Mouse (Mus musculus) stomach, postnatal 0 days (tissue): Measurements from ENCODE around the gene Ccdc86. TPM values are rescaled to one million over a fixed set of nuclear protein-coding genes. Genes with fewer than 3 reads are reported as not detected.

Source experiments
- ATAC-seq: fragments of 200-750 bp; cut with Nextera tagmentation; 2 replicates; pipeline ENCODE4 v1.8.0; 2017; ENCODE audit not compliant: low FRiP score, low TSS enrichment
- DNase-seq: peaks from one replicate; pipeline ENCODE4 v3.0.0-alpha.2; 2016; ENCODE audit warnings: low spot score
- H3K27ac ChIP-seq: fragments of 300-500 bp; sonication (generic); replicated peaks from 2 replicates; pipeline ENCODE4 v1.5.1; 2014; ENCODE audit warnings: mild to moderate bottlenecking, control low read depth
- H3K27me3 ChIP-seq: fragments of 300-500 bp; sonication (generic); 2 replicates; pipeline ENCODE4 v1.6.1; 2014; ENCODE audit warnings: low read length; ENCODE audit not compliant: control insufficient read depth, insufficient read depth
- H3K36me3 ChIP-seq: fragments of 300-500 bp; sonication (generic); 2 replicates; pipeline ENCODE4 v1.6.1; 2014; ENCODE audit warnings: low read length, mixed read lengths; ENCODE audit not compliant: control insufficient read depth, insufficient read depth
- H3K4me1 ChIP-seq: fragments of 300-500 bp; sonication (generic); replicated peaks from 2 replicates; pipeline ENCODE4 v1.6.1; 2014; ENCODE audit warnings: antibody characterized with exemption; ENCODE audit not compliant: control insufficient read depth, insufficient read depth
- H3K4me2 ChIP-seq: fragments of 300-500 bp; sonication (generic); replicated peaks from 2 replicates; pipeline ENCODE4 v1.6.1; 2014; ENCODE audit warnings: low read depth, mild to moderate bottlenecking, control low read depth, moderate library complexity
- H3K4me3 ChIP-seq: fragments of 300-500 bp; sonication (generic); 2 replicates; pipeline ENCODE4 v1.5.1; 2014; ENCODE audit warnings: low read depth, low read length, control low read depth
- H3K9ac ChIP-seq: fragments of 300-500 bp; sonication (generic); 2 replicates; pipeline ENCODE4 v1.6.1; 2014; ENCODE audit warnings: mild to moderate bottlenecking, low read length, control low read depth, mixed read lengths
- H3K9me3 ChIP-seq: fragments of 300-500 bp; sonication (generic); 2 replicates; pipeline ENCODE4 v1.6.1; 2016; ENCODE audit warnings: low read length; ENCODE audit not compliant: control insufficient read depth
- CTCF ChIP-seq: IDR thresholded peaks from 2 replicates; pipeline ENCODE4 v1.5.1; 2016; ENCODE audit warnings: antibody characterized with exemption, low read depth, mild to moderate bottlenecking, moderate library complexity
- EP300 ChIP-seq: optimal IDR thresholded peaks from 2 replicates; pipeline ENCODE3; 2016; ENCODE audit warnings: antibody characterized with exemption
- WGBS: fragments of 180-500 bp; shearing (Covaris S2); extraction: QIAGEN DNeasy Blood & Tissue Kit; methylation state at CpG from one replicate; pipeline ENCODE4 v1.1.7; 2014; 5-methylcytosine and 5-hydroxymethylcytosine counted together
- polyA plus RNA-seq: library from polyadenylated mRNA; unstranded; fragments of >200 nt; fragmentation: Nextera tagmentation; extraction: Ambion mirVana; gene quantifications from 2 replicates; pipeline ENCODE4 v1.2.1, GENCODE M21; 2015

Gene Ccdc86
- polyA plus RNA-seq, 1 experiment from 2014 or later: 13.9 TPM

DNA sequence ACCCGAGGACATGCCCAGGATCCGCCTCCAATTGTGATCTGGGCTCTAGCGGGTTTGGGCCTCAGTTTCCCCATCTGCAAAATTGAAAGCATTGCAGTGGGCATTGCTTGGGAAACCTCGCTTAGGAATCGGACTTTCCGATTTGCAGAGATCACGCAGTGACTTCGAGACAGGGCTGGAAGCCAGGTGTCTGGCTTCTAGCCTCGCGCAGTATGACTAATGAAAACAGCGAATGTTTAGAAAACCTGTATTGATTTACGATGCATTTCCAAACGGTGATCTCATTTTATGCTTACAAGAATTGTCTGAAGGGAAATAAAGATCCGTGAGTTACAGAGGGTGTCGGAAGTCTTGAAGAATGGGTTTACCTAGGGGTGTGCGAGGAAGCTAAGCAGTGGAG is 53.4 kb downstream of the Ccdc86 start:
- Histone ChIP-seq H3K36me3 (peaks cover 23% of the 10 kb centered on the region), H3K4me3 (peak overlapping the region; percentile 74), H3K9ac (peak overlapping the region; percentile 90), H3K4me2 (peak overlapping the region; percentile 80), H3K27ac (peak overlapping the region; percentile 93), H3K4me1 (0 out of 2 replicates have a peak, but pooled peaks cover 2% of the 10 kb centered on the region), H3K9me3 (no peaks in the 10 kb centered on the region), H3K27me3 (no peaks in the 10 kb centered on the region)
- DNase-seq: peak; percentile 43
- ATAC-seq: peak; percentile 10; the same call in 1 of the 2 replicates
- WGBS: under 1% methylated on average over 16 of the region's 16 CpGs
- TF ChIP-seq CTCF: no peak
- TF ChIP-seq EP300: no peak

DNA sequence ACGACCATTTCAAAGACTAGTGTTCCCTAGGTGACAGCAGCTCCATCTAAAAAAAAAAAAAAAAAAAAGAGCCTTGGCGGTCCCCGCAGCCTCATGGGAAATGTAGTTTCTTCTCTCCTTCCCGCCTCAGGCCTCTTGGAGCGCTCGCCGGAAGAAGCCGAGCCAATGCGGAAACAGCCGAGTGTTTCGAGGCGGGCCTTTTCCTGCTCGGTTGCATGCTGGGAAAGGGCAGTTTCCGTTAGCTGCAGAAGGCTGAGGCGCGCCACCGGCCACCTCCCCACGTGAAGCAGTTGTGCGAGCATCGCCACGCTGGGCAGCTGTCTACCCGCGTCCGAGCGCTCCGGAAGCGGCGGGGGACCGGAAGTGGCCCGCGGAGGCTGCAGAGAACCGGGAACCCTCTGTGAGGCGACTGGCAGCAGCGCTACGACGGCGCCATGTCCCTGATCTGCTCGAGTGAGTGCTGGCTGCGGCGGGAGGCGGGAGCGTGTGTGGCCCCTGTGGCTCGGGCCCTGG is 54.0 kb downstream of the Ccdc86 start, which contains the start of gene Prpf19:
TSS of gene Prpf19 (plus strand) at position 216 of the 513 bp plus-strand sequence.
- peak; percentile 33; the same call in 1 of the 2 replicates for TF ChIP-seq CTCF
- no peak for TF ChIP-seq EP300
- Histone ChIP-seq H3K9me3 (no peaks in the 10 kb centered on the region), H3K9ac (peak within 1 kb of the TSS; percentile 90), H3K27me3 (no peaks in the 10 kb centered on the region), H3K27ac (peak within 1 kb of the TSS; percentile 93), H3K4me1 (0 out of 2 replicates have a peak, but pooled peaks cover 2% of the 10 kb centered on the region), H3K36me3 (peaks cover 18% of the 10 kb centered on the region), H3K4me2 (peak within 1 kb of the TSS; percentile 80), H3K4me3 (peak within 1 kb of the TSS; percentile 74)
- peak; percentile 95 for ATAC-seq
- peak; percentile 97 for DNase-seq
- WGBS: under 1% methylated on average over 43 of the region's 43 CpGs

DNA sequence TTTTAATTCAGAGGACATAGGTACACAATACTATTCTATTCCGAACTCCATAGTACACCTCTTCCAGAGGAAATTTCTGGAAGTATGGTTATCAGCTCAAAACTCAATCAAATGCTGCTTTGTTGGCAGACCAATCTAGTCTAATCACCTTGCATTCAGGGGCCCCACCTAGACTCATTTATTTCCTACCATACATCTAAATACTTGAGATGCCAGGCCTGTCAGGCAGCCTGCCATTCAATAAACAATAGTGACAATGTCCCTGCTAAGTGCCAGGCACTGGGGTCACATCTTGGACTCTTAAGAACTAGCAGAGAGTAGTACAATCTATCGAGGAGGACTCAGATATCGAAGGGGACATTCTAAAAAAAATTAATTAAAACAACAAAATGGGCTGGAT is 56.9 kb downstream of the Ccdc86 start:
- 76% methylated on average over 3 of the region's 3 CpGs for WGBS

More for the DNA sequence above, 56.9 kb downstream of the Ccdc86 start:
- no peaks in the 10 kb centered on the region for H3K27me3 ChIP-seq
- H3K9ac ChIP-seq: no peak overlapping the region
- ATAC-seq (no peak), DNase-seq (no peak)
- H3K36me3 ChIP-seq: no peaks in the 10 kb centered on the region
- no peak overlapping the region for H3K4me3 ChIP-seq
- H3K4me2 ChIP-seq: no peak overlapping the region
- 0 out of 2 replicates have a peak, but pooled peaks cover 2% of the 10 kb centered on the region for H3K9me3 ChIP-seq
- H3K27ac ChIP-seq: no peak overlapping the region
- 0 out of 2 replicates have a peak, but pooled peaks cover 2% of the 10 kb centered on the region for H3K4me1 ChIP-seq
- no peak for TF ChIP-seq CTCF
- no peak for TF ChIP-seq EP300

Other genes starting within 250 kb of the Ccdc86 start
- 1.6 and 1.8 TPM in 2 replicates for gene Cd5, start 210.3 kb downstream of the Ccdc86 start, polyA plus RNA-seq
- 0.06 and 0.07 TPM in 2 replicates for gene Cd6, start 119.2 kb downstream of the Ccdc86 start, polyA plus RNA-seq
- gene Slc15a3, start 109.5 kb downstream of the Ccdc86 start, polyA plus RNA-seq: 4.0 and 5.2 TPM in 2 replicates
- gene Tmem132a, start 79.3 kb downstream of the Ccdc86 start, polyA plus RNA-seq: 19.1 and 20.8 TPM in 2 replicates
- gene Tmem109, start 67.3 kb downstream of the Ccdc86 start, polyA plus RNA-seq: 176 and 186 TPM in 2 replicates
- gene Prpf19, start 54.0 kb downstream of the Ccdc86 start, polyA plus RNA-seq: 17.6 and 19.5 TPM in 2 replicates
- gene Zp1, start 28.6 kb downstream of the Ccdc86 start, polyA plus RNA-seq: 0.08 and 0.17 TPM in 2 replicates
- 0.06 and 0.07 TPM in 2 replicates for gene Ptgdr2, start 12.1 kb downstream of the Ccdc86 start, polyA plus RNA-seq
- gene Ms4a10, start 25.4 kb upstream of the Ccdc86 start, polyA plus RNA-seq: 0.13 TPM in 1 of 2 replicates, not detected in the other
- 0.10 TPM in 1 of 2 replicates, not detected in the other for gene Ms4a15, start 44.0 kb upstream of the Ccdc86 start, polyA plus RNA-seq
- not detected in 2 replicates for gene Ms4a18, start 68.8 kb upstream of the Ccdc86 start, polyA plus RNA-seq
- 21.0 and 22.3 TPM in 2 replicates for gene Ms4a8a, start 131.8 kb upstream of the Ccdc86 start, polyA plus RNA-seq
- gene 1700017D01Rik, start 181.6 kb upstream of the Ccdc86 start, polyA plus RNA-seq: 0.08 TPM in 1 of 2 replicates, not detected in the other
- gene 1700025F22Rik, start 216.1 kb upstream of the Ccdc86 start, polyA plus RNA-seq: not detected in 2 replicates
- gene Ms4a13, start 247.5 kb upstream of the Ccdc86 start, polyA plus RNA-seq: not detected in 2 replicates